In the genomic region with DNA sequence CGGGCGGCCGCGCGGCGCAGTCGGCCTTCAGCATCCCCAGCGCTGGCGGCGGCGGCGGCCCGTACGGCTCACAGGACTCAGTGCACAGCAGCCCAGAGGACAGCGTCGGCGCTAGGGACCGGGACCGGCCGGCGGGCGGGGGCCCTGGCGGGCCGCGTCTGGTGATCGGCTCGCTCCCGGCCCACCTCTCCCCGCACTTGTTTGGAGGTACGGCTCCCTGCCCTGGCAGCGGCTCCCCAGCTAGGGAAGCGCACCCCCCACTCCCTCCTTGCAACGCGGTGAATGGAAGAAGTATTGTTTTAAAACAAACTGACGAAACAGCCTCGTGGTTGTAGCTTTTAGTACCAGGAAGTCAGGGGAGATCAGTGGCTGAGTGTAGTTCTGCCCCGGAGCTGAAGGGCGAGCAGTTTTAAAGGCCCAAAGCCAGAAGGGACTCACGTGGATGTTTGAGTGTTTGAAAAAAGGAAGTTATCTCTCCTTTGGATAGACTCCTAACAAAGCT, we compare ENCODE assay signal across 8 mouse cellular contexts. TPM values are rescaled to one million over a fixed set of nuclear protein-coding genes. Genes with fewer than 3 reads are reported as not detected.
DNase-seq lines count a peak whose midpoint lies in the region; ATAC-seq and TF ChIP-seq lines count a peak whose summit lies in the region.

No protein-coding gene starts in this region.

- peaks cover 5% of the 10 kb centered on the region for H3K4me1 ChIP-seq in ES-Bruce4 (ENCODE audit: control insufficient read depth, insufficient read depth, low read length)
- peaks cover 8% of the 10 kb centered on the region for H3K4me1 ChIP-seq in brown adipose tissue, adult 24 weeks (ENCODE audit: control insufficient read depth, insufficient read depth, insufficient read length, low read length)
- peaks cover 31% of the 10 kb centered on the region for H3K4me1 ChIP-seq in heart, embryonic 15.5 days (replicated peaks)
- peaks cover 18% of the 10 kb centered on the region for H3K4me1 ChIP-seq in lung, embryonic 14.5 days (ENCODE audit: insufficient read depth)
- peaks cover 25% of the 10 kb centered on the region for H3K4me1 ChIP-seq in neural tube, embryonic 15.5 days

- no peak for TF ChIP-seq EP300 in ES-Bruce4 (IDR thresholded peaks at IDR 0.05; ENCODE audit: insufficient read depth, low read depth, low read length)

- peak overlapping the region; percentile 39 for H3K27ac ChIP-seq in ES-Bruce4 (ENCODE audit: insufficient read depth, low read length)
- peak overlapping the region; percentile 91 for H3K27ac ChIP-seq in brown adipose tissue, adult 24 weeks (replicated peaks; ENCODE audit: low read depth, low read length)
- H3K27ac ChIP-seq in heart, embryonic 15.5 days, result peak overlapping the region; percentile 98
- H3K27ac ChIP-seq in lung, embryonic 14.5 days (ENCODE audit: low read depth), result peak overlapping the region; percentile 95
- peak overlapping the region; percentile 94 for H3K27ac ChIP-seq in neural tube, embryonic 15.5 days (replicated peaks)

- H3K27me3 ChIP-seq in ES-Bruce4 (ENCODE audit: control insufficient read depth, insufficient read depth, low read length, poor library complexity, severe bottlenecking), result no peaks in the 10 kb centered on the region
- H3K27me3 ChIP-seq in heart, embryonic 15.5 days, result no peaks in the 10 kb centered on the region
- no peaks in the 10 kb centered on the region for H3K27me3 ChIP-seq in lung, embryonic 14.5 days (ENCODE audit: insufficient read depth, low read length)
- H3K27me3 ChIP-seq in neural tube, embryonic 15.5 days (replicated peaks), result peaks cover 5% of the 10 kb centered on the region; the same call in 1 of the 2 replicates

- H3K4me2 ChIP-seq in heart, embryonic 15.5 days, result peak overlapping the region; percentile 55
- peak overlapping the region; percentile 82 for H3K4me2 ChIP-seq in lung, embryonic 14.5 days
- H3K4me2 ChIP-seq in neural tube, embryonic 15.5 days, result peak overlapping the region; percentile 69

- H3K9me3 ChIP-seq in ES-Bruce4 (replicated peaks; ENCODE audit: control insufficient read depth, insufficient read depth, low read length, poor library complexity, severe bottlenecking), result peaks cover 8% of the 10 kb centered on the region
- H3K9me3 ChIP-seq in heart, embryonic 15.5 days (replicated peaks), result no peaks in the 10 kb centered on the region
- no peaks in the 10 kb centered on the region for H3K9me3 ChIP-seq in lung, embryonic 14.5 days (ENCODE audit: low read depth, low read length)
- H3K9me3 ChIP-seq in neural tube, embryonic 15.5 days (replicated peaks), result no peaks in the 10 kb centered on the region

- TF ChIP-seq POLR2A in ES-Bruce4 (IDR thresholded peaks at IDR 0.05; ENCODE audit: insufficient read depth, low read length), result no peak

- under 1% methylated on average over 39 of the region's 39 CpGs for WGBS in heart, embryonic 15.5 days
- WGBS in lung, embryonic 14.5 days, result under 1% methylated on average over 28 of the region's 39 CpGs
- under 1% methylated on average over 38 of the region's 39 CpGs for WGBS in neural tube, embryonic 15.5 days

- peak overlapping the region; percentile 99 for H3K9ac ChIP-seq in ES-Bruce4 (ENCODE audit: low read depth, poor library complexity, severe bottlenecking)
- peak overlapping the region; percentile 96 for H3K9ac ChIP-seq in heart, embryonic 15.5 days
- H3K9ac ChIP-seq in lung, embryonic 14.5 days, result peak overlapping the region; percentile 90
- H3K9ac ChIP-seq in neural tube, embryonic 15.5 days (replicated peaks), result peak overlapping the region; percentile 96

- peak; percentile 18 for DNase-seq in fat pad, adult 2 months (ENCODE audit: extremely low read depth, low read depth, low spot score)
- peak; percentile 68 for DNase-seq in kidney, postnatal 10 days
- DNase-seq in lung, embryonic 14.5 days, result peak; percentile 81
- peak; percentile 49 to 64 for DNase-seq in thymus, adult 18-20 months

- ATAC-seq in heart, embryonic 15.5 days (replicated peaks; ENCODE audit: insufficient number of reproducible peaks, insufficient read depth, low FRiP score, low read depth), result peak; percentile 48
- peak; percentile 54 for ATAC-seq in lung, embryonic 14.5 days (ENCODE audit: insufficient read depth)
- peak; percentile 25; the same call in 1 of the 2 replicates for ATAC-seq in neural tube, embryonic 15.5 days (ENCODE audit: low FRiP score)

- H3K36me3 ChIP-seq in ES-Bruce4 (ENCODE audit: control insufficient read depth, insufficient read depth, low read length, poor library complexity, severe bottlenecking), result peaks cover 9% of the 10 kb centered on the region
- H3K36me3 ChIP-seq in heart, embryonic 15.5 days, result no peaks in the 10 kb centered on the region
- H3K36me3 ChIP-seq in lung, embryonic 14.5 days (ENCODE audit: insufficient read depth), result no peaks in the 10 kb centered on the region
- H3K36me3 ChIP-seq in neural tube, embryonic 15.5 days, result no peaks in the 10 kb centered on the region

- no peak for TF ChIP-seq CTCF in ES-Bruce4 (IDR thresholded peaks at IDR 0.05; ENCODE audit: low read depth, low read length)
- 0 out of 2 replicates have a peak, but pooled peaks have one; percentile 31 for TF ChIP-seq CTCF in lung, embryonic 14.5 days (IDR thresholded peaks at IDR 0.05; ENCODE audit: low read depth)

- peak overlapping the region; percentile 97 for H3K4me3 ChIP-seq in ES-Bruce4 (ENCODE audit: low read depth, low read length)
- H3K4me3 ChIP-seq in brown adipose tissue, adult 24 weeks (ENCODE audit: insufficient read depth, low read depth, low read length), result peak overlapping the region; percentile 83
- peak overlapping the region; percentile 74 for H3K4me3 ChIP-seq in heart, embryonic 15.5 days
- peak overlapping the region; percentile 78 for H3K4me3 ChIP-seq in lung, embryonic 14.5 days (ENCODE audit: low read depth, low read length)
- peak overlapping the region; percentile 83 for H3K4me3 ChIP-seq in neural tube, embryonic 15.5 days (replicated peaks)

RNA-seq across cellular contexts. Expression of a gene that starts 0.6 kb away (rescaled TPM):
- polyA plus RNA-seq in ES-Bruce4 (2011; ENCODE audit: insufficient read depth, insufficient read length, low read depth, missing spikeins), result 34.5 and 37.0 TPM in 2 replicates
- 36.9 and 40.8 TPM in 2 replicates for polyA plus RNA-seq in brown adipose tissue, adult 24 weeks (2012; ENCODE audit: insufficient read depth, insufficient read length, missing spikeins)
- polyA plus RNA-seq in heart, embryonic 15.5 days (2015; fragmentation: Nextera tagmentation; extraction: Ambion mirVana), result 2.7 and 2.8 TPM in 2 replicates
- 3.2 and 3.9 TPM in 2 replicates for polyA plus RNA-seq in lung, embryonic 14.5 days (2014; fragmentation: Nextera tagmentation; extraction: Ambion mirVana)
- 5.8 and 5.9 TPM in 2 replicates for polyA plus RNA-seq in neural tube, embryonic 15.5 days (2015; fragmentation: Nextera tagmentation; extraction: Ambion mirVana)

Comparison
In these comparisons a context has a peak if more than half of its experiments do, and no peak if none do; other contexts are left out.
1. Peak in every context shown above with its lines: DNase-seq, ATAC-seq, H3K4me3 ChIP-seq and H3K27ac ChIP-seq.
2. H3K27ac ChIP-seq: peak in every context shown above with its lines; median percentile 98 in heart, embryonic 15.5 days; 95 in lung, embryonic 14.5 days; 94 in neural tube, embryonic 15.5 days; 91 in brown adipose tissue, adult 24 weeks; 39 in ES-Bruce4.
3. DNase-seq: peak in every context shown above with its lines; median percentile 81 in lung, embryonic 14.5 days; 68 in kidney, postnatal 10 days; 56 in thymus, adult 18-20 months; 18 in fat pad, adult 2 months.